Mouse (Mus musculus) gastrocnemius, postnatal 4 days (tissue): ENCODE measurements around the gene Kncn. TPM values are rescaled to one million over a fixed set of nuclear protein-coding genes. Genes with fewer than 3 reads are reported as not detected.

Source experiments
- DNase-seq, 2 experiments: peaks; one replicate each; pipeline ENCODE4 v3.0.0; 2021 to 2022; ENCODE audit warnings: low spot score in 2 of 2, mixed read lengths in 2 of 2
- total RNA-seq, 2 experiments: library from RNA; stranded (reverse); gene quantifications; 2 replicates each; pipeline ENCODE4 v1.2.3; 2021

Kncn gene
- total RNA-seq, 2 experiments from 2014 or later = not detected

GRCm38 (mm10) chr4:115935835-115936581 lies 51.8 kb downstream of the Kncn start:
- DNase-seq = no peak

- DNase-seq = no peak
Measured at GRCm38 (mm10) chr4:115936646-115937045, 52.4 kb downstream of the Kncn start.

DNA sequence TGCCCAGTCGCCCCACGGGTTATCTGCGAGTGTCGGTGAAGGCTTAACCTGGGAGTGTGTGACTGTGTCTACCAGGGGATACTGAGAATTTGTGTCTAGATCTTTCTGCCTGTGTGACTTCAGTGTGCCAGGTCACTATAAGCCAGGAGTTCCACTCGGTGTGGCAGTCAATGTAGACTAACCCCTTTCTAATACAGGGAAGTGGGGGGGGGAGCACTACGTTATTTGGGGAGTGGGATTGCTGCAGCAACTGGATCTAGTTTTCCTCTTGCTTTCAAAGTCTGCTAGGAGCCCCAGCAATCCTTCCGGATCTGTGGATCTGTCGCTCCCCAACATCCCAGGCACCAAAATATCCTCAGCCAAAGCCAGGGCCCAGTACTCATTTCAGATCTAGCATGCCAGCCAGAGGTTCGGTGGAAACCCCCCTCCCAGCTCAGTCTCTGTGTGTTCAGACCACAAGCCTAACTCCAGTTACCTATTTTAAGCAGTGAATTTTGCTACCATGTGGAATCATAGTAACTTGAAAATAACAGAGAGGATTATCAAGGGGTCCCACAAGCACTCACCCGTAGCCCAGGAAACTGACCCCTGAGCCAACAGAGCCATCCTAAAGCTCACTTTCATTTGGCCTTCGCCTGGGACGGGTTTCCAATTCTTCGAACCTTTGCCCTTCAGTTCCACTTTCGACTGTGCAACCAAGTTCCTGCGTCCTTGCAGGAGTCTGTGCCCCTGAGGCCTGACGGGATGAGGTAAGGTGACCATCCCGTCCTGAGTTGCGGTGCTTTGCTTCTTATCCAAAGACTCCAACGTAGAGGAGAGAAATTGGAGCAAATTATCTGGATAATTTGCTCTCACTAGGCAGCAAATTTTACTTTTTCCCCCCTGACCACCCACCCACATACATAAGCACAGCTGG lies 53.1 kb downstream of the Kncn start:
- DNase-seq = no peak

DNA sequence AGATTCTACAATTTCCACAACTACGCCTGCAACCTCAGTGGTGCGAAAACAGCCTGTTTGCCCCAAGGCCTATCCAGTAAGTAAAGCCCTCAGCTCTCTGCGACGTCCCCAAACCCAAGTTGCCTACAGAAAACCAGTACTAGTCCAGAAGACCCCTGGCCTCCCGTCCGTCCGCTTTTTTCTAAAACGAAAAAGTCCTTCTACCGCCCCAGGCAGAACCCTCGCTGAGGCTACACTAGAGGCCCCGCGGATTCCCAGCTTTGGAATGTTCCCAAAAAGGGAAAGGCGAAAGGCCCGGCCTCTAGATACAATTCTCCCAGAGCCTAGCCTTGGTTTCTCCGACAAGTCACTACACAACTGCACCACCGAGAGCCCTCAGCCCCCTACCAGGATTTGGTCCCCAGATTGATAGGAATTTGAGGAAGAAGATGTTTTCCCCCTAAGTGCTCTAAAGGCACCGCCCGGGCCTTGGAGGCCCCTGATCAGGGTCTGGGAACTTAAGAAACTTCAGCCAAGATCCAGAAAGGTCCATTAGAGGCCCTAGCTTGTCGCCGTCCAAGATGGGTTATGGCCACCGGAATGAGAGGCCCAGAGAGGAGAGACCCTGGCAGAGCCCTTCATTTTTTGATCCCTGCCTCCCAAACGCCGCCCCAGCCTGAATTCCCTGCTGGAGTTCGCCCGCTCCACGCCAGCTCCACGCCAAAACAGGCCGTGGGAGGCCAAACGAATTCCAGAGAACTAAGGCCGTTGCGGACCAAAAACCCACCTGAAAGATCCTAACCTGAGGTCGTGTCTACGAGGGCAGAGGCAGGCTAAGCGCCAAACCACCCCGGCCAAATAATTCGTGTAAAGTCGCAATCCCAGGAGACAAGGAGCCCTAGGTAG lies 54.3 kb downstream of the Kncn start:
- no peak for DNase-seq

Other genes starting within 250 kb of the Kncn start
- 1 to 10 TPM; 1.9 to 3.0 TPM for gene Cyp4b1, start 236.7 kb upstream of the Kncn start, total RNA-seq
- 10 to 100 TPM; 36.5 to 40.3 TPM for gene Efcab14, start 146.7 kb upstream of the Kncn start, total RNA-seq
- 1 to 10 TPM; 1.0 to 1.1 TPM for gene Tex38, start 103.4 kb upstream of the Kncn start, total RNA-seq
- gene Atpaf1, start 99.6 kb upstream of the Kncn start, total RNA-seq = 10 to 100 TPM; 30.3 to 32.0 TPM
- gene Mob3c, start 56.3 kb upstream of the Kncn start, total RNA-seq = 1 to 10 TPM; 5.5 to 8.1 TPM
- gene Mknk1, start 45.2 kb upstream of the Kncn start, total RNA-seq = 10 to 100 TPM; 45.8 to 47.8 TPM
- gene 6430628N08Rik, start 6.3 kb downstream of the Kncn start, total RNA-seq = not detected
- gene Dmbx1, start 55.5 kb downstream of the Kncn start, total RNA-seq = not detected
- gene Faah, start 133.5 kb downstream of the Kncn start, total RNA-seq = under 1 TPM; 0.15 to 0.57 TPM
- gene Nsun4, start 169.5 kb downstream of the Kncn start, total RNA-seq = 10 to 100 TPM; 15.0 TPM
- 100 to 1,000 TPM; 735 to 767 TPM for gene Uqcrh, start 190.7 kb downstream of the Kncn start, total RNA-seq
- gene Lrrc41, start 190.9 kb downstream of the Kncn start, total RNA-seq = 10 to 100 TPM; 44.2 to 44.8 TPM
- 1 to 10 TPM; 5.3 to 6.6 TPM for gene Rad54l, start 239.3 kb downstream of the Kncn start, total RNA-seq
- gene Pomgnt1, start 239.4 kb downstream of the Kncn start, total RNA-seq = 10 to 100 TPM; 56.4 to 56.9 TPM